Mouse (Mus musculus) cerebellum, adult 11 months (tissue): ENCODE data around the gene Car12.
A peak's percentile ranks its signal among the peaks of the same experiment; 100 is the strongest.
"Not testable (repeated sequence)": the region's sequence is repeated elsewhere in the genome, so short reads cannot be mapped to it uniquely, and the experiment has no call there.

Source experiments
- DNase-seq: peaks from one replicate; pipeline ENCODE4 v3.0.0; 2022

Gene Car12

GRCm38 (mm10) chr9:66787821-66788220 is 74.3 kb downstream of the Car12 start:
- no peak for DNase-seq

- no peak for DNase-seq
Observed at GRCm38 (mm10) chr9:66794629-66795463, 81.4 kb downstream of the Car12 start.

GRCm38 (mm10) chr9:66795464-66796324 is 82.2 kb downstream of the Car12 start, which contains the start of gene Aph1b:
Gene Aph1b, minus strand, starts transcription at chr9:66795490.
- peak; percentile 98 for DNase-seq

- DNase-seq: no peak
Observed at GRCm38 (mm10) chr9:66796739-66797138, 83.3 kb downstream of the Car12 start, which contains the start of gene Gm10647. Gene Gm10647, plus strand, starts transcription at chr9:66797039.

- no peak for DNase-seq
Observed at GRCm38 (mm10) chr9:66801947-66802346, 88.5 kb downstream of the Car12 start.

- DNase-seq: not testable (repeated sequence)
Observed at GRCm38 (mm10) chr9:66805951-66806350, 92.5 kb downstream of the Car12 start.

GRCm38 (mm10) chr9:66813392-66813791 is 99.9 kb downstream of the Car12 start:
- no peak for DNase-seq
